Mouse (Mus musculus) stomach, postnatal 0 days (tissue): ENCODE data around the gene Prss27. TPM values are rescaled to one million over a fixed set of nuclear protein-coding genes. Genes with fewer than 3 reads are reported as not detected.

Experiments
- ATAC-seq: fragments of 200-750 bp; cut with Nextera tagmentation; 2 replicates; pipeline ENCODE4 v1.8.0; 2017; ENCODE audit not compliant: low FRiP score, low TSS enrichment
- DNase-seq: peaks from one replicate; pipeline ENCODE4 v3.0.0-alpha.2; 2016; ENCODE audit warnings: low spot score
- H3K27ac ChIP-seq: fragments of 300-500 bp; sonication (generic); replicated peaks from 2 replicates; pipeline ENCODE4 v1.5.1; 2014; ENCODE audit warnings: mild to moderate bottlenecking, control low read depth
- H3K27me3 ChIP-seq: fragments of 300-500 bp; sonication (generic); 2 replicates; pipeline ENCODE4 v1.6.1; 2014; ENCODE audit warnings: low read length; ENCODE audit not compliant: control insufficient read depth, insufficient read depth
- H3K36me3 ChIP-seq: fragments of 300-500 bp; sonication (generic); 2 replicates; pipeline ENCODE4 v1.6.1; 2014; ENCODE audit warnings: low read length, mixed read lengths; ENCODE audit not compliant: control insufficient read depth, insufficient read depth
- H3K4me1 ChIP-seq: fragments of 300-500 bp; sonication (generic); replicated peaks from 2 replicates; pipeline ENCODE4 v1.6.1; 2014; ENCODE audit warnings: antibody characterized with exemption; ENCODE audit not compliant: control insufficient read depth, insufficient read depth
- H3K4me2 ChIP-seq: fragments of 300-500 bp; sonication (generic); replicated peaks from 2 replicates; pipeline ENCODE4 v1.6.1; 2014; ENCODE audit warnings: low read depth, mild to moderate bottlenecking, control low read depth, moderate library complexity
- H3K4me3 ChIP-seq: fragments of 300-500 bp; sonication (generic); 2 replicates; pipeline ENCODE4 v1.5.1; 2014; ENCODE audit warnings: low read depth, low read length, control low read depth
- H3K9ac ChIP-seq: fragments of 300-500 bp; sonication (generic); 2 replicates; pipeline ENCODE4 v1.6.1; 2014; ENCODE audit warnings: mild to moderate bottlenecking, low read length, control low read depth, mixed read lengths
- H3K9me3 ChIP-seq: fragments of 300-500 bp; sonication (generic); 2 replicates; pipeline ENCODE4 v1.6.1; 2016; ENCODE audit warnings: low read length; ENCODE audit not compliant: control insufficient read depth
- CTCF ChIP-seq: IDR thresholded peaks from 2 replicates; pipeline ENCODE4 v1.5.1; 2016; ENCODE audit warnings: antibody characterized with exemption, low read depth, mild to moderate bottlenecking, moderate library complexity
- EP300 ChIP-seq: optimal IDR thresholded peaks from 2 replicates; pipeline ENCODE3; 2016; ENCODE audit warnings: antibody characterized with exemption
- WGBS: fragments of 180-500 bp; shearing (Covaris S2); extraction: QIAGEN DNeasy Blood & Tissue Kit; methylation state at CpG from one replicate; pipeline ENCODE4 v1.1.7; 2014; 5-methylcytosine and 5-hydroxymethylcytosine counted together
- polyA plus RNA-seq: library from polyadenylated mRNA; unstranded; fragments of >200 nt; fragmentation: Nextera tagmentation; extraction: Ambion mirVana; gene quantifications from 2 replicates; pipeline ENCODE4 v1.2.1, GENCODE M21; 2015

Gene Prss27
- polyA plus RNA-seq, 1 experiment from 2014 or later: 40.8 TPM

DNA sequence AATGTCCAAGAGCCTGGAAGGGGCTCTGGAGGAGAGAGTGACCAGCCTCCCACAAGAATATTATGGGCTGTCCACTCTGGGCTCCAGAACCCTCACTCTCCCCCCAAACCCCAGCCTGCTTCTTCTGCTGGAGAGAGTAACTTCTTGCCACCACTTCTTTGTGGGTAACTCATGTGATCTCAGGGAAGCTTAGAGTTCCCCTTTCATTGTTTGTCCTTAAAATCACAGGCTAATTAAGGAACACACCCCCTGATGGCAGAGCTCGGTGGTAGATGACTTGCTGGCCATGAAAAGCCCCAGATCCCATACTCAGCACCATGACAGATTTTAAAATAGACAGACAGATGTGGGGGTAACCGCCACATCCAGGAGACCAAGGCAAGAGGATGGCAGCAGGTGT, 31.0 kb upstream of the Prss27 start:
- ATAC-seq (no peak), DNase-seq (no peak)
- Histone ChIP-seq H3K4me1 (no peaks in the 10 kb centered on the region), H3K9me3 (no peaks in the 10 kb centered on the region), H3K27ac (no peak overlapping the region), H3K4me2 (no peak overlapping the region), H3K9ac (no peak overlapping the region), H3K27me3 (no peaks in the 10 kb centered on the region), H3K36me3 (no peaks in the 10 kb centered on the region), H3K4me3 (no peak overlapping the region)
- 48% methylated on average over 2 of the region's 2 CpGs for WGBS
- TF ChIP-seq EP300 (no peak), CTCF (no peak)

DNA sequence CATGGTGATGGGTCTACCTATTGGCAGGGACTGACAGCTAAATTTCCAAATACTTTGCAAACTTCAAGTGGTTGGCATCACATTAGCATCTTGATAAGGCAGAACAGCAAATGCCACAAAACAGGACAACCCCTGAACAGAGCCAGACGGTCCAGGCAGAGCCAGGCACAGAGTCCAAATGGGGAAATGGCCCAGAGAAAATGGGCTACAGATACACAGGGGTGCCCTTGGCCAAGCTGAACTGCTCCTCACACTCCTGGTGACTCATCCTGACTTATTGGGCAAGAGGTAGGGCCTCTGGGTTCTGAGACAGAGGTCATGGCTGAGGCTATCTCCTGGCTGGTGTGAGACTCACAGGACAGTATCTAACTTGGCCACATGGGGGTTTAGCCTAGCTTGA, 30.6 kb upstream of the Prss27 start:
- no peak overlapping the region for H3K4me2 ChIP-seq
- no peak overlapping the region for H3K27ac ChIP-seq
- H3K36me3 ChIP-seq: no peaks in the 10 kb centered on the region
- H3K27me3 ChIP-seq: no peaks in the 10 kb centered on the region
- H3K9me3 ChIP-seq: no peaks in the 10 kb centered on the region
- ATAC-seq (peak; percentile 92), DNase-seq (no peak)
- WGBS: 46% methylated on average over 1 of the region's 1 CpGs
- no peak overlapping the region for H3K4me3 ChIP-seq
- no peak overlapping the region for H3K9ac ChIP-seq
- no peaks in the 10 kb centered on the region for H3K4me1 ChIP-seq
- TF ChIP-seq EP300 (no peak), CTCF (peak; percentile 11; the same call in 1 of the 2 replicates)

DNA sequence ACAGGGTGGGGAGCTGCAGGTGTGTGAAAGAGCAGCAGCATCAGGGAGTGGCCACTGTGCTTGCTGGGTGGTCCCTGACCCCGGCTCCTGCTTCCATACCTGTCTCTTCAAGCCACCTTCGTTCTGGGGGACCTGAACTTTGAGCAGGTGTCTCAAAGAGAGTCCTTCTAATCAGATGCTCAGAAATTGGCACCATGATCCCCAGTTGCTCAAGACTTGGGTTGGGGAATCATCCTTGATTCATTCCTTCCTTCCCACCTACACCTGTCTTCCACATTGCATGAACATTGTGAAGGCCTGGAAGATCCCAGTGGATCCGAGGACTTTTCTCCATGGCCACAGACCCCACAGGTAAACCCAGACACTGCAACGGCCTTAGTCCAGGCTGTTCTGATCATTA, 29.8 kb upstream of the Prss27 start:
- no peak overlapping the region for H3K4me2 ChIP-seq
- ATAC-seq (no peak; the same call in 1 of the 2 replicates), DNase-seq (no peak)
- H3K4me1 ChIP-seq: no peaks in the 10 kb centered on the region
- H3K9ac ChIP-seq: no peak overlapping the region
- no peak overlapping the region for H3K27ac ChIP-seq
- no peaks in the 10 kb centered on the region for H3K36me3 ChIP-seq
- H3K9me3 ChIP-seq: no peaks in the 10 kb centered on the region
- TF ChIP-seq CTCF: no peak
- TF ChIP-seq EP300: no peak
- no peak overlapping the region for H3K4me3 ChIP-seq
- no peaks in the 10 kb centered on the region for H3K27me3 ChIP-seq
- 66% methylated on average over 4 of the region's 4 CpGs for WGBS

DNA sequence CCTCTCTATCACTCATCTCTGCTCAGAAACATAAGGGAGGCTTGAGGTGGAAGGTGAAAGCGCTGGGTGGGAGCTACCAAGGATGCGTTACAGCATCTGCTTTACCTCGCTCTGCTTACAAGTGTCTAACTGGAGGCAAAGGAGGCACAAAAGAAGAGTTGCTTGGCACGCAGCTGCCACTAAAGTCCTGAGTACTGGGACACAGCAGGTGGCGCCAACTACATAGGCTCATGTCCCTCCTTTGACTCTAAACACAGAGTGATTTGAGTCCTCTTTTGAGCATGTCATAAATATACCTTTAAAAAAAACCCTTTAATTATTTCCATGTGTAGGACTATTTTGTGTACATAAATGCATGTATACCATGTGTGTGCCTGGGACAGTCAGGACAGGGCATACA, 28.3 kb upstream of the Prss27 start:
- no peak for ATAC-seq
- no peak overlapping the region for H3K9ac ChIP-seq
- no peaks in the 10 kb centered on the region for H3K27me3 ChIP-seq
- H3K9me3 ChIP-seq: no peaks in the 10 kb centered on the region
- 60% methylated on average over 5 of the region's 5 CpGs for WGBS
- TF ChIP-seq EP300 (no peak), CTCF (peak; percentile 68)
- no peak for DNase-seq
- no peak overlapping the region for H3K4me2 ChIP-seq
- no peak overlapping the region for H3K27ac ChIP-seq
- H3K4me3 ChIP-seq: no peak overlapping the region
- H3K36me3 ChIP-seq: no peaks in the 10 kb centered on the region
- H3K4me1 ChIP-seq: no peaks in the 10 kb centered on the region

DNA sequence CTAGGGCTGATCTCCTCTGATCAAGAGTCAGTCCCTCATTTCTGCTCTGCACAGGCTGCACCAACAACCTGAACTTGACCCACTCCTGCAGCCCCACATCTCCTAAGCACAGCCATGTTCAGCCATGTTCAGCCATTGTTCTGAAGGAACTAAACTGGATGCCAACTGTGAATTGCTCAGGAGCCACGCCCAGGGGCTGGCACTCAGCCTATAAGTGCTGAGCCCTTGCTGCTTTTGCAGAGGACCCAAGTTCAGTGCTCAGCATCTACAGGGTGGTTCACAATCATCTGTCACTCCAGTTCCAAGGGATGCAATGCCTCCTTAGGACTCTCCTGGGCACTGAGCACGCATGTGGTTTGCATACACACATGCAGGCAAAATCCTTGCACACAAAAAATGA, 25.0 kb upstream of the Prss27 start:
- Histone ChIP-seq H3K4me3 (no peak overlapping the region), H3K9me3 (no peaks in the 10 kb centered on the region), H3K9ac (no peak overlapping the region), H3K4me2 (no peak overlapping the region), H3K4me1 (no peaks in the 10 kb centered on the region), H3K36me3 (no peaks in the 10 kb centered on the region), H3K27me3 (no peaks in the 10 kb centered on the region), H3K27ac (no peak overlapping the region)
- TF ChIP-seq EP300: no peak
- TF ChIP-seq CTCF: no peak
- ATAC-seq: no peak
- no peak for DNase-seq
- WGBS: 67% methylated on average over 2 of the region's 2 CpGs

DNA sequence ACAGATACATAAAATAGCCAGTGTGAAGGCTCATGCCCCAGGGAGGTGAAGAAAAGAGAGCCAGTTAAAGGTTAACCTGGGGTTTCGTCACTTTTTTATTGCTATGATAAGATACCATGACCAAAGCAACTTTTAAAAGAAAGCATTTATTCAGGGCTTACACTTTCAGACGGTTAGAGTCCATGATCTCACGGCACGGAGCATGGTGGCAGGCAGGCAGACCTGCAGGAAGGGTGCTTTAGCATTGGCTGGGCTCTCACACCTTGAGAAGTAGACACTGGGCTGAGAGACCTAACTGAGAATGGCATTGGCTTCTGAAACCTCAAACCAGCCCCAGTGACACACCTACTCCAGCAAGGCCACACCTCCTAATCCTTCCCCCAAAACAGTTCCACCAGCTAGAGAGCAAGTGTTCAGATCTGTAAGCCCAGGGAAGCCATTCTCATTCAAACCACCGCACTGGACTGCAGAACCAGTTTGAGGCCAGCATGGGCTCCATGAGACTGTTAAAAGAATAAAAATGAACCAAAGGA, 23.4 kb upstream of the Prss27 start:
- no peak overlapping the region for H3K9ac ChIP-seq
- no peak overlapping the region for H3K4me3 ChIP-seq
- H3K27ac ChIP-seq: no peak overlapping the region
- H3K4me1 ChIP-seq: no peaks in the 10 kb centered on the region
- 67% methylated on average over 5 of the region's 5 CpGs for WGBS
- no peaks in the 10 kb centered on the region for H3K27me3 ChIP-seq
- DNase-seq: no peak
- no peak for ATAC-seq
- no peaks in the 10 kb centered on the region for H3K36me3 ChIP-seq
- H3K4me2 ChIP-seq: no peak overlapping the region
- no peaks in the 10 kb centered on the region for H3K9me3 ChIP-seq
- TF ChIP-seq EP300 (no peak), CTCF (no peak)
